Mouse (Mus musculus) liver, embryonic 15.5 days (tissue): Measurements from ENCODE around the gene Mylk2. TPM values are rescaled to one million over a fixed set of nuclear protein-coding genes. Genes with fewer than 3 reads are reported as not detected.

Source experiments
- microRNA-seq: library from miRNA; unstranded; fragments of <30 nt; microRNA quantifications from one replicate; pipeline ENCODE4, GENCODE M21; 2016
- polyA plus RNA-seq: library from polyadenylated mRNA; unstranded; fragments of >200 nt; fragmentation: Nextera tagmentation; extraction: Ambion mirVana; gene quantifications from 2 replicates; pipeline ENCODE4 v1.2.1, GENCODE M21; 2015

The Mylk2 gene
- polyA plus RNA-seq, 1 experiment from 2014 or later = 0.28 TPM

Small RNA genes lying within 50 kb of the gene (microRNA-seq; reads per million reads assigned to microRNA genes)
- 6.6 reads per million, percentile 22 among the genes with 10 or more reads in this experiment for gene Mir5622

Other genes with a start within 250 kb of the Mylk2 start
- 45.2 and 49.8 TPM in 2 replicates for gene H13, start 241.9 kb upstream of the Mylk2 start, polyA plus RNA-seq
- gene Mcts2, start 224.3 kb upstream of the Mylk2 start, polyA plus RNA-seq = 12.1 and 12.4 TPM in 2 replicates
- 20.5 and 20.9 TPM in 2 replicates for gene Id1, start 175.1 kb upstream of the Mylk2 start, polyA plus RNA-seq
- gene Cox4i2, start 157.2 kb upstream of the Mylk2 start, polyA plus RNA-seq = 1.0 and 1.1 TPM in 2 replicates
- 209 and 237 TPM in 2 replicates for gene Bcl2l1, start 79.6 kb upstream of the Mylk2 start, polyA plus RNA-seq
- gene Tpx2, start 63.4 kb upstream of the Mylk2 start, polyA plus RNA-seq = 52.8 and 59.4 TPM in 2 replicates
- gene Foxs1, start 21.9 kb downstream of the Mylk2 start, polyA plus RNA-seq = 0.47 and 0.52 TPM in 2 replicates
- not detected in 2 replicates for gene Dusp15, start 40.3 kb downstream of the Mylk2 start, polyA plus RNA-seq
- 0.12 and 0.14 TPM in 2 replicates for gene Ttll9, start 51.1 kb downstream of the Mylk2 start, polyA plus RNA-seq
- gene Pdrg1, start 104.1 kb downstream of the Mylk2 start, polyA plus RNA-seq = 36.9 and 39.5 TPM in 2 replicates
- not detected in 2 replicates for gene Xkr7, start 120.5 kb downstream of the Mylk2 start, polyA plus RNA-seq
- 0.59 and 0.92 TPM in 2 replicates for gene Ccm2l, start 154.6 kb downstream of the Mylk2 start, polyA plus RNA-seq
- 11.4 and 12.7 TPM in 2 replicates for gene Hck, start 197.1 kb downstream of the Mylk2 start, polyA plus RNA-seq
- 29.6 and 29.7 TPM in 2 replicates for gene Tm9sf4, start 250.0 kb downstream of the Mylk2 start, polyA plus RNA-seq